Mouse (Mus musculus): Measurements from ENCODE around the gene Limk2. TPM values are rescaled to one million over a fixed set of nuclear protein-coding genes. Genes with fewer than 3 reads are reported as not detected.

The Limk2 gene
- total RNA-seq, 2 experiments from 2014 or later, result 10.4 to 12.1 TPM

- peak; percentile 75 for DNase-seq (ENCODE audit: low spot score)
Measured at GRCm38 (mm10) chr11:3335651-3336216, 73.3 kb downstream of the Limk2 start.

GRCm38 (mm10) chr11:3334711-3335316 lies 74.2 kb downstream of the Limk2 start:
- DNase-seq (ENCODE audit: low spot score), result no peak

- DNase-seq (ENCODE audit: low spot score), result no peak
Measured at GRCm38 (mm10) chr11:3334141-3334710, 74.8 kb downstream of the Limk2 start.

- DNase-seq (ENCODE audit: low spot score), result no peak
Measured at GRCm38 (mm10) chr11:3333111-3333695, 75.8 kb downstream of the Limk2 start.

GRCm38 (mm10) chr11:3331756-3332642 lies 77.0 kb downstream of the Limk2 start:
- DNase-seq (ENCODE audit: low spot score), result peak; percentile 93

GRCm38 (mm10) chr11:3330991-3331750 lies 77.8 kb downstream of the Limk2 start:
- DNase-seq (ENCODE audit: low spot score), result no peak

GRCm38 (mm10) chr11:3330566-3330965 lies 78.4 kb downstream of the Limk2 start:
- peak; percentile 96 for DNase-seq (ENCODE audit: low spot score)

- peak; percentile 76 for DNase-seq (ENCODE audit: low spot score)
Measured at GRCm38 (mm10) chr11:3329891-3330451, 79.0 kb downstream of the Limk2 start, which contains the start of gene Pik3ip1. Pik3ip1 (plus strand) TSS chr11:3330401.

- no peak for DNase-seq (ENCODE audit: low spot score)
Measured at GRCm38 (mm10) chr11:3328806-3329775, 79.9 kb downstream of the Limk2 start.

GRCm38 (mm10) chr11:3328271-3328670 lies 80.7 kb downstream of the Limk2 start:
- DNase-seq (ENCODE audit: low spot score), result no peak

- DNase-seq (ENCODE audit: low spot score), result no peak
Measured at GRCm38 (mm10) chr11:3318286-3318685, 90.7 kb downstream of the Limk2 start.

GRCm38 (mm10) chr11:3314148-3314547 lies 94.8 kb downstream of the Limk2 start:
- peak; percentile 68 for DNase-seq (ENCODE audit: low spot score)

GRCm38 (mm10) chr11:3313294-3313693 lies 95.7 kb downstream of the Limk2 start:
- DNase-seq (ENCODE audit: low spot score), result no peak

- no peak for DNase-seq (ENCODE audit: low spot score)
Measured at GRCm38 (mm10) chr11:3311586-3312347, 97.2 kb downstream of the Limk2 start.

GRCm38 (mm10) chr11:3310789-3311585 lies 98.0 kb downstream of the Limk2 start:
- no peak for DNase-seq (ENCODE audit: low spot score)

- no peak for DNase-seq (ENCODE audit: low spot score)
Measured at GRCm38 (mm10) chr11:3309884-3310283, 99.1 kb downstream of the Limk2 start.

- no peak for DNase-seq (ENCODE audit: low spot score)
Measured at GRCm38 (mm10) chr11:3307875-3308274, 101.1 kb downstream of the Limk2 start.

GRCm38 (mm10) chr11:3305821-3306220 lies 103.2 kb downstream of the Limk2 start:
- DNase-seq (ENCODE audit: low spot score), result peak; percentile 50

Data from gastrocnemius, adult 18-20 months (tissue).